Mouse (Mus musculus) layer of hippocampus, adult 18-20 months (tissue): Measurements from ENCODE around the gene Maco1. TPM values are rescaled to one million over a fixed set of nuclear protein-coding genes. Genes with fewer than 3 reads are reported as not detected.

Experiments used
- DNase-seq, 2 experiments: peaks; one replicate each; pipeline ENCODE4 v3.0.0; 2022; ENCODE audit warnings: low spot score in 2 of 2
- long read RNA-seq: library from polyadenylated mRNA; stranded (forward); transcript quantifications from one replicate; pipeline ENCODE4 v2.0.0, GENCODE M21; 2021
- total RNA-seq, 2 experiments: library from RNA; stranded (reverse); gene quantifications; 2 replicates each; pipeline ENCODE4 v1.2.3; 2021

The Maco1 gene
- total RNA-seq, result 10 to 100 TPM; 42.5 to 44.9 TPM
- long read RNA-seq, transcript Maco1-201 (11 exons, 3,826 nt), result major isoform, 30 of 46 reads
- long read RNA-seq, partial matches to known transcripts, result 5 of 46 reads
- long read RNA-seq, other reads (novel, unspliced or antisense), result 11 of 46 reads

DNA sequence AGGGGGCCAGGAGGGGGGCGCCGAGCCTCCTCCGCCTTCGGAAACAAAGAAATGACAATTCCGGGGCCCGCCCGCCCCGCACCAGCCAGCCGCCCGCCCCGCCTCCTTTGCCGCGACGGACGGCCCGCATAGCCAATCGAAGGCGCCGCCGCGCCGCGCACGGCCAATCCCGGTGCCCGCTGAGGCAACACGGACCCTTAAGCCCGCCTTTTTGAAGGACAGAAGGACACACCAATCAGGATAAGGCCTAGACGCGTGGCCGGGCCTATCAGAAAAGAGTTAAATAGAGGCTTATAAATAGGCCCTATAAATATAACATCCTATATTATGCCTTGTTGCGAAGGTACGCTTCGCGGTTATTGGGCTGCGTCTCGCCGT lies at the start of gene Maco1:
Maco1 (minus strand) TSS at position 87 of the 378 bp plus-strand sequence.
- DNase-seq, result peak; percentile 100

DNA sequence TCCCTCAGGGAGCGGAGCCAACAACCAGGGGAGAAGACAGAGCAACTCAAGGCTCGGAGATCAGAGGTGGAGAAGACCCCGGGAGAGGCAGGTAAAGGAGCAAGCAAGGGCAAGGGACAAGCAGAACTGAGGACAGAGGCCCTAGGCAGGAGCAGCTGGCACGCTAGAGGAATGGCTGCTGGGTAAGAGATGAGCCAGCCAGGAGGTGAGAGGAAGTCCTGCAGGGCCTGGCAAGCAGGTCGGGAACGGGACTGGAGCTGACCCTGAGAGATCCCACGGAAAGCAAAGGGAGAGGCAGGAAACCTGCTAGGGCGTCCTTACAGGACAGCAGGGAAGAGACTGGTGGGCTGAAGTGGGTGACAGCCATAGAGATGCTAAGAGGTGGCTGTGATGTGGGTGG lies 48.0 kb upstream of the Maco1 start:
- DNase-seq, result no peak

DNA sequence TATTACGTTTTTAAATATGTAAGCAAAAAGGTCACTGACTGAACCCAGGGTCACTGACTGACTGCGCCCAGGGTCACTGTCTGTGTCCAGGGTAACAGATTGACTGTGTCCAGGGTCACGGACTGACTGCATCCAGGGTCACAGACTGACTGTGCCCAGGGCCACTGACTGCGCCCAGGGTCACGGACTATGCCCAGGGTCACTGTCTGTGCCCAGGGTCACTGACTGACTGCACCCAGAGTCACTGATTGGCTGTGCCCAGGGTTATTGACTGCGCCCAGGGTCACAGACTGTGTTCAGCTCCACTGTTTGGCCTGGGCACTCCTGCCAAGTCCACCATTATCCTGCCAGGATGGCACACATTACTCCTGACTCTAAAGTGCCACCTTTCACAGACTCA lies 44.1 kb upstream of the Maco1 start:
- no peak for DNase-seq

DNA sequence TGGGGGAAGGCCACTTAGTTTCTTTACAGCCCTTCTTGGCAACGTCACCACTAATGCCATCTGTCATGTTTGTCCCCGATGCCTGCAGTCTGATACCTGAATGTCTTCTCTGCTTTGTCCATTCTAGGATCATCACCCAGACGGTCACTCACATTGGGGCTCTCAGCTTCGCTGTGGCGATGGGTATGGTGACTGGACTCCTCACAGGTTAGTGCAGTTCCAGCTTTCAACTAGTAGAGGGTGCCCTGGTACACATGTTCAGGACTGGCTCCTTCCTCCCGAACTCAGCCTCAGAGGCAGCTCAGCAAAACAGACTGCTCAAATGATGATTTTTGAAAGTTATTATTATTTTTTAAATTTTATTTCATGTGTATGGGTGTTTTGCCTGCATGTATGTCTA lies 39.0 kb upstream of the Maco1 start:
- DNase-seq, result peak; percentile 21 to 70

DNA sequence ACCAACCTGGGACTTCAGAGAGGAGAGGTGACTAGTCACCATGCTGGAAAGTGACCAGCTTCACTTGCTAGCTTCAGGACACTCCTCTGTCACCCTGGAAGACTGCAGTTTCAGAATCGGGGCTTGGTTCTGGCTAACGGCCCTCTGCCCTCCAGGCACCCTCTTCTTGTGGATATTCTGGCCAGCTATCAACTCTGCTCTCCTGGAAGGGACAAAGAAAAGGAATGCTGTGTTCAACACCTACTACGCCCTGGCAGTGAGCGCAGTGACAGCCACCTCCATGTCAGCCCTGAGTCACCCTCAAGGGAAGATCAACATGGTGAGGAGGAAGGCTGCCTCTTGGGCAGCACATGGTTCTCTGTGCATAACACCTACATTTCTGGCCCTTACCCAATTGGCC lies 31.2 kb upstream of the Maco1 start:
- no peak for DNase-seq

DNA sequence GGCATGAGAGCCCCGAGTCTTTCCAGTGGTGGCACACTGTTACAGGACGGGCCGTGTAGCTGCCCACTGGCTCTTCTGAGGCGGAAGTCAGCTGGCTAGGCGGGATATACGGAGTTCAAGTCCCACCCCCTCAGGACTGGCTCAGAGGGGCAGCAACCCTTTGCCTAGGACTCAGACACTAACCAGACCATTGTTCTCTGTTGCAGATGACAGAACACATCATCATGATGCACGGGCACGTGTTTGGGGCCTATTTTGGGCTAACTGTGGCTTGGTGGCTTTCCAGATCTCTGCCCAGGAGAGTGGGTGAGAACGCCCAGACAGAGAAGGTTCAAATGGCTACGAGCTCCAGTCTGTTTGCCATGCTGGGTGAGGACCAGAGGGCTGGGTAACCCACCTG lies 30.7 kb upstream of the Maco1 start:
- DNase-seq, result no peak

DNA sequence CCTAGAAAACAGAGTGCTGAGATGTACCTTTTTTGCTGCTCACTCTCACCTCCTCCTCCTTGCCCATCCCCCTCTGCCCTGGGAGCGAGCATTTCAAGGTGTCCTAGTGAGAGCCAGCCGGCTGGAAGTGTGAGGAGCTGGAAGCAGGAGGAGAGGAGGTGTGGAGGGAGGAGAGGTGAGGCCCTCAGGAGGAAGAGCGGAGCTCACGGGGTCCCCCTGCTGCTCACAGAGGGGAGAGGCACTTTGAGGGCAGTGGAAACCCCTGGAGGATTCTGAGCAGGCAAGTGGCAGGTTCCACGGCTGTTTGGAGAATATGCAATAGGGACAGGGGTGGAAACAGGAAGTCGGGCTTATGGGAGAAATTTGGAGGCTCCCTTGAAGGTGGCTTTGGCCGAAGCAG lies 30.1 kb upstream of the Maco1 start:
- peak in 1 of 2 experiments; percentile 22 for DNase-seq

DNA sequence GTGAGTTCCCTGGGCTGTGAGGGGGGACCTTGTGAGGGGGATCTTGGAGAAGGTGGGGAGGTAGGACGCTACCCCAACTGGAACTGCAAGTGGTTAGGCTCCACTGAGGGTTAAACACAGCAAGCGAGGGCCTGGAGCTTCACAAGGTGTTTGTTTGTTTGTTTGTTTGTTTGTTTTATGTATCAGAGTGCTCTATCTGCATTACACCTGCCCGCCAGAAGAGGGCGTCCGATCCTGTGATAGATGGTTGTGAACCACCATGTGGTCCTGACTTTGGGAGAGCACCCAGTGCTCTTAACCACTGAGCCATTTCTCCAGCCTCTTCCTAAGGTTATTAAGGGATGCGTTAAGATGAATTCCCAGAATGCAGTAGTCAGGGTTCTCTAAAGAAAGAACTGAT lies 26.9 kb upstream of the Maco1 start:
- peak in 1 of 2 experiments; percentile 9 for DNase-seq

DNA sequence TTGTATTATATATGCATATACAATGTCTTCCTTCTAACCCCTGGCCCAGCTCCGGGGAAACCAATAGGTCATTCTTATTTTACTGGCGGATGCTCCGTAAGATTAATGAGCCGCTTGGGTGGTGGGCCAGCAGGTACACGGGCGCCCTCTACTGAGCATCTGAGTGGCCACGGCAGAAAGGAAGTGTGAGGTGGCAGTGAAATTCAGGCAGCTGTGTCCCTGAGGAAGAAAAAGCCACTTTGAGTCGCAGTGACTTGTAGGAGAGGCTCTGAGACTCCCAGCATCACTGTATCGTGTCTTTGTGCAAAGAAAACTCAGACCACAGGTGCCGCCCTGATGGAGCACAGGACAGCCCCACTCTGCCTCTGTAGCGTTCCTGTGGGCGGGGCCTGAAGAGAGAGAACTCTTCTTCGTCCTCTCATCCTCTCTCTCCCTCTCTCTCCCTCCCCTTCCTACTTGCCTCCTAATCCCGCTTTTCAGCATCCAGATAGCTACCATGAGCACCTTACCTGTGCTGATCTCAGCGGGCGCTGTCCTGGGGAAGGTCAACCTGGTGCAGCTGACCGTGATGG lies 26.4 kb upstream of the Maco1 start:
- peak; percentile 22 to 75 for DNase-seq

DNA sequence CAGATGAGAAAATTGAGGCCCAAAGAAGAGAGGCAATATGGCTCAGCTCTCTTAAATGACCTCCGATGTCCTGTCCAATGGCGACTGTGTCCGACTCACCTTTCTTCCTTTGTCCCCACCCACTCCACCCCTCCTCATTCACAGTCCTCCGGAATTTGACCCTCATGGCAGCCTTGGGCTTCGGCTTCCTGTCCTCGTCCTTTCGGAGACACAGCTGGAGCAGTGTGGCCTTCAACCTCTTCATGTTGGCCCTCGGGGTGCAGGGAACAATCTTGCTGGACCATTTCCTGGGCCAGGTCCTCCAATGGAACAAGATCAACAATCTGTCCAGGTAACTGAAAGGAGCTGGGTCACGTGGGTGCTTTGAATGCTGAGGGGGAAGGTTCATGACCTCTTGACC lies 23.0 kb upstream of the Maco1 start:
- DNase-seq, result no peak

DNA sequence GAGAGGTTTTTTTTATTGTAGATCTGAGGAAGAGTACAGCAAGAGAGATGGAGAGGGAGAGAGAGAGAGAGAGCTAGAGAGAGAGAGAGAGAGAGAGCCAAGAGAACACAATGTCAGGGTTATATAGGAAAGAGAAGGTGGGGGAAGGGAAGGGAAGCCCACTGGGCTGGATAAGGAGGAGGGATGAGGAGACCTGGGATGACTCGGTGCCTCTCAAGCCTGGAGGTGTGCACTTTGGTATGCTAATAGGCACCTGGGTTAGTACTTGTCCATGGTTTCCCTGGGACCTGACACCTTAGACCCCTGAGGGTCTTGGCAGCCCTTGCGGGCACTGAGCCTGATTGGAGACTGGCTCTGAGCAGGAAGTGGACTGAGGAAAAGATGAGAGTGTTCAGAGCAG lies 18.8 kb upstream of the Maco1 start:
- no peak for DNase-seq

DNA sequence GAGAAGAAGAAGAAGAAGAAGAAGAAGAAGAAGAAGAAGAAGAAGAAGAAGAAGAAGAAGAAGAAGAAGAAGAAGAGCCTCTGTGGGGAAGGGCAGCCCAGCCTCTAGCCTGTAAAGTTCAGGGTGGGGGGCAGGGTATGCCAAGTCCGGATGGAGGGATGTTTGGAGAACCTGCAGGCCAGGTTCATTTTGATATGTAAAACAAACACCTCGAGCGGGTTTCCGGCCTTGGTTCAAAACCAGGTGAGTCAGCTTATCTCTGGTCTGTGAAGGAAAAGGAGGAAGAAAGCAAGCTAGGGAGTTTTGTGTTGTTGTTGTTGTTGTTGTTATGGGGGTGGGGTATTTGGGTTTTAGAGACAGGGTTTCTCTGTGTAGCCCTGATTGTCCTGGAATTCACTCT lies 18.3 kb upstream of the Maco1 start:
- DNase-seq, result no peak

DNA sequence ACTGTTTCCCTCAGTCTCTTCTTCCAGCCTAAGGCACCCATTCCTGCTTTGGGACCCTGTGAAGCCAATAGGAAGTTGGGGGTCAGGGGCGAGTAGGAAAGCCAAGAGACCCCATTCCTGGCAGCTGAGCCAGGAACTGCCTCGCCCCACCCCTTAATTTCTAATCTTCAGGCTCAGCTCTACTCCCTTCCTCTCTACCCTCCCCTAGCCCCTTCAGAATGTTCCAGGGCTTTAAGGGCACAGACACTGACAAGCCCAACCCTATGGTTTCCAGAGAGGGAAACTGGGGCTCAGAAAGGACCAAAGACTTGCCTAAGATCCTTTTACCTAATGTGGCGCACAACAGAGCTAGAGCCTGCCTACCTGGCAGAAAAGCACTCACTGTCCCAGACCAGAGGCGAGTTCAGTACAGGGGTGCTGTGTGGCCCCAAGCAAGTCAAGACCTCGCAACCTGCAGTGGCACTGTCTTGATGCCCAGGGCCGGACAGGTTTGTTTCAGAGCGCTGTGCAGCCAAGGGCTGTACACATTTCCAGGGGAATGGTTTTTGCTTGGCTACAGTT lies 16.8 kb upstream of the Maco1 start:
- DNase-seq, result no peak

DNA sequence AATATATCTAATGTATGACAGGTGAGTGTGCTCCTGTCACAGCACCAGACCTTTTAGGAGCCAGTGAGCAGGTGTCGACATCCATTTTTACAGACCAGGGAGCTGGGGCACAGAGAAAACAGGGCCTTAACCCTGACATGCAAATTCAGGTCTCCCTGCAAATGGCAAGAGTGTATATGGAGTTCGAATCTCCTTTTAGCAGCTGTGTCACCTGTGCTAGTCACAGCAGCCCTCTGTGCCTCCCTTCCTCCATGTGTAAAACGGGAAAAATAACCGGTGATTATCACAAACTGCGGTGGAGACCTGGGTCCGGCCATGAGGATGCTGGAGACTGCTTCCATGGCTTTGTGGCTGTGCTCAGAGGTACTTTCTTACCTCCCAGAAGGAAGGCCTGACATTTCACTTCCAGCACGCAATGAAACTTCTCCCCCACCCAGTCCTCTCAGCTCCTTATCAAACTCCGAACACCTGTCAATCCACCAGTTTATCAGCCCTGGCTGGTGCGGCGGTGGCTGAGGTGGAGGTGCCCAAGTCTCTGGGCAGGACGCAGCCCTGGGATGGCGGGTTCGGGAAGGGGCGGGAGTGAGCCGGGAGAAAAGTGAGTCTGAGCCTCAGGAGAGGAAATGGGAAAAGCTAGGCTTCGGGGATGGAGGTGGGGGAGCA lies 16.1 kb upstream of the Maco1 start:
- DNase-seq, result no peak

DNA sequence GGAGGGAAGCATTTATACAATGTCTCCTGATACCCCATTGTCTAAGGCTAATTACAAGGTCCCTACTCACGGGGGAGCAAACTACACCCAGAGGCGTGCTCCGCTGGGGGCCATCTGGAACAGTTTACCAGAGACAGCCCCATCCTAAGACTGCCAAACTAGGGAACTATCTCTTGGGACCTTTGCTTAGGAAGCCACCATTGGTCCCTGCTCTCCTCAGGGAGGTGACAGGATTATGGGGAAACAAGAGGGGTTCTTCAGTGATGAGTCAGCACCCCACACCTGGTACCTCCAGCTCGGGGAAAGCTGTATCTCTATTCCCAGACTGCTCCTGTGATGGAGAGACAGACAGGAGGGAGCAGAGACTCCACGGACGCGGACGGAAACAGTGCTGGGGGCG lies 15.3 kb upstream of the Maco1 start:
- DNase-seq, result no peak

DNA sequence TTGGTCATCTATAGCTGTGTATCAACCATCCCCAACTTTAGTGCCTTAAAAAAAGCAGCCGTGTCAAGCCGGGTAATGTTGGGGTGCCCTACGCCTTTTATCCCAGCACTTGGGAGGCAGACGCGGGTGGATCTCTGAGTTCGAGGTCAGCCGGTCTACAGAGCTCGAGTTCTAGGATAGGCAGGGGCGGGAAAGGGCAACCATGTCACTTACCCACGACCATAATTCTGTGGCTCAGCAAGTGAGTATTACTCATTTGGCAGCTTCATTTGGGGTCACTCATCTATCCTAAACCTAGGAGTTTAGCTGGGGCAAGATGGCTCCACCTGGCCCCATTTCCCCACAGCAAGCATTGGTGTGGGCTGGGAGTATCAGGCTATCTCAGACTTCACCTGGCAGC lies 14.9 kb upstream of the Maco1 start:
- DNase-seq, result no peak

DNA sequence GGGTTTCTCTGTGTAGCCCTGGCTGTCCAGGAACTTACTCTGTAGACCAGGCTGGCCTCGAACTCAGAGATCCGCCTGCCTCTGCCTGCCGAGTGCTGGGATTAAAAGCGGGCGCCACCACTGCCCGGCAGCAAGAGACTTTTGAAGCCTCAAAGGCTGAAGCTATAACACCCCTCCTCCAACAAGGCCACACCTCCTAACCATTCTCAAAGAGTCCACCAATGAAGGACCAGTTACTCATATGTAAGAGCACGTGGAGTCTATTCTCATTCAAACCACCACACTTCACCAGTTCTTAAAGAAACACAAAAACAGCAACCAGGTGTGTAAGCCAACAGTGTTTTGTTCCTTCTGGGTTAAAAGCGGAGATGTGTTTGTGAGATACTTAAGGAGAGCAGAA lies 14.5 kb upstream of the Maco1 start:
- no peak for DNase-seq

DNA sequence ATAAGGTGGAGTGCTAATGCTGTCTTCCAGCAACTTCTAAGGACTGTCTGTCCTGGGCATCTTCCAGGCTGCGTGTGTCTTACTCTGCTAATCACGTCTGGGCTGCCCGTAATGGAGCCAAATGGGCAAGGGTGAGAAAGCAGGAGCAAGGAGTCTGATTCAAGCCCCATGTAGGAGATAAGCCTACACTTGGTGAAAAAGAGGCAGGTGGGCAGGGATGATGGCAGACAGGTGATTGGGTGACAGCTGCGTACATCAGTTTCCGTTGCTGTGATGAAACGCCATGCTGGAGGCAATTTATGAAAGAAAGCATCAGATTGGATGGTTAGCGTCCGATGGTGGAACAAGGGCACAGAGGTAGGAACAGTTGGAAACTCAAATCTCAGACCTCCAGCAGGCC lies 14.1 kb upstream of the Maco1 start:
- DNase-seq, result no peak

DNA sequence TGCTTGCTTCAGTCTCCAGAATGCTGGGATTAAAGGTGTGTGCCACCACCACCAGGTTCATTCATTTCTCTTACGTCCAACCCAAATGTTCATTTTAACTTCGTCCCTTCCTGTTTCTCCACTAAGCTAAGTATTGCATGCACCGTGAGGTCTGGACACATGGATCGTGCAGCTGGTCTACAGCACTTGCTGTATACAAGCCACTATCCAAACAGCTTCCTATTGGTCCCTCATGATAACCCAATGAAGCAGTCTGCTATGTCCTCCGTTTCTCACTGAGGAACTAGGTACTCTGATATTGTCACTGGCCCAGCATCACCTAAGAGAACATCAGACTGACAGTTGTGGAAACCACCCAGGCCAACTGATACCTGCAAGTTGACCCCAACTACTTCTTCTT lies 12.6 kb upstream of the Maco1 start:
- no peak for DNase-seq

DNA sequence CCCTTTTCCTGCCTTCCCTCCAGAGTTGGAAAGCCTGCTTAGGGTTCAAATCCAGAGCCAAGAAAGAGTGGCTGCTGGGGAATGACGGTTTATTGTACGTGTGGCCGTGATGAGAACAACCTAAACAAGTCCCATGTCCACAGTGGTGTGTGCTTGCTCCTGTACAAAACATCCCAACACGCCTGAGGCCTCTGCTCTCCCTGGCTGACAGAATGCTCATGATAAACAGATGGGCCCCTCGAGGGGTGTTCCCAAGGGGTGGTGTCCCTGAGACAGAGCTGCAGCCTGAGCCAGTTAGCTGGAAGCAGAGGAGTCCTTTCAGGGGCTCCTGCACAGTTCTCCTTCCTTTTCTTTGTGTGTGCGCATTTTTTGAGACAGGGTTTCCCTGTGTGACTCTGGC lies 12.2 kb upstream of the Maco1 start:
- no peak for DNase-seq

DNA sequence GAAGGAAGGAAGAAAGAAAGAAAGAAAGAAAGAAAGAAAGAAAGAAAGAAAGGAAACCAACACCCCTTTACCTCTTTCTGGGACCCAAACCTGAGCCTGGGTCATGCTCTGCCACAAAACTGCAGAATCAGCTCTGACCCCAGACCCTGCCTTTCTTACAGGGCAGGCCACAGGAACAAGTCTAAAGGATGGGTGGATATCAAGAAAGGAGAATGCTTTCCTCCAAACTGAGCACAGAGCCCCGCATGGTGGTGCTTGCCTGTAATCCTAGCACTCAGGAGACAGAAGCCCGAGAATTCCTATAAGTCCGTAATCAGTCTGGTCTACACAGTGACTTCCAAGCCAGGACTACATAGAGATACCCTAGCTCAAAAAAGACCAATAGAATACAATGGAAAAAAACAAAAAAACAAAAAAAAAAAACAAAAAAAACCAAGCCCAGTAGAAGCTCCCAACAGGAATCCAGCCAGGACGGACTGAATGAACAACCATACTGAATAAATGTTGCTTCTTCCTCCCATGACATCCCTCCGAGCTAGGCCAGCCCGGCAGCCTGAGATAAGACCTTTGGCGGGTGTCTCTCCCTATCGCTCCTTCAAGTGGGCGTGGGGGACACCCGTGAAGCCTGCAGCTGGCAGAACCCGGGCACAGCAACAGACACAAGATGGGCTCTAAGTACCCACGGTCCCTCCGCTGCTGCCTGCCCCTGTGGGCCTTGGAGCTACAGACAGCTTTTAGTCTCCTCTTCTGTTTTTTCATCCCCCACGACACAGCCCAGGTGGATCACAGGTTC lies 11.0 kb upstream of the Maco1 start, which contains the start of gene Rhd:
Rhd (plus strand) TSS at position 600 of the 793 bp plus-strand sequence.
- DNase-seq, result no peak

DNA sequence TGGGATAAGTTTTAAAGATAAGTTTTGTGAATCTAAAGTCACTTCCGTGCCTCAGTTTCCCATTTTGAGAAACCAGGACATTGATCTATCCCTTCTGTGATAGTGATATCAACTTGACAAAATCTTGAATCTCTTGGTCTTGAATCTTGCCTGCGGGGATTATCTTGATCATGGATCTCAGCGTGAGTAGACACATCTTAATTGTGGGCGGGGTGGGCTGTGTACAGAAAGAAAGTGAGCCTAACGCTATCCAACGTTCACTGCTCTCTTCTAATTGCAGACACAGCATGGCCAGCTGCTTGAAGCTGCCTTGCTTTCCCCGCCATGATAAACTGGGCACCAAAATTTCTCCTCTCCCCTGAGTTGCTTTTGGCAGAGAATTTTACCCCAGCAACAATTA lies 9.9 kb upstream of the Maco1 start:
- DNase-seq, result no peak
